Mouse (Mus musculus): Measurements from ENCODE around the gene Cyp27b1.
A peak's percentile ranks its signal among the peaks of the same experiment; 100 is the strongest.
"Not testable (repeated sequence)": the region's sequence is repeated elsewhere in the genome, so short reads cannot be mapped to it uniquely, and the experiment has no call there.

Gene Cyp27b1

DNA sequence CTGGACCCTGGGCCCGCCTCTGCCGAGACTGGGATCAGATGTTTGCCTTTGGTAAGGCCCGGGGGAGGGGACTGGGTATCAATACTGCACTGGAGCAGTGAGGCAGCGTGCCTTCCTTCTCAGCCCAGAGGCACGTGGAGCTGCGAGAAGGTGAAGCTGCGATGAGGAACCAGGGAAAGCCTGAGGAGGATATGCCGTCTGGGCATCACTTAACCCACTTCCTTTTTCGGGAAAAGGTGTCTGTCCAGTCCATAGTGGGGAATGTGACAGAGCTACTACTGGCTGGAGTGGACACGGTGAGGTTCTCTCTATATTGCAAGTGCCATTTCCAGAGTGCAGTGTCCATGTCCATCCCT is 2.0 kb downstream of the Cyp27b1 start:
- no peak for DNase-seq

DNA sequence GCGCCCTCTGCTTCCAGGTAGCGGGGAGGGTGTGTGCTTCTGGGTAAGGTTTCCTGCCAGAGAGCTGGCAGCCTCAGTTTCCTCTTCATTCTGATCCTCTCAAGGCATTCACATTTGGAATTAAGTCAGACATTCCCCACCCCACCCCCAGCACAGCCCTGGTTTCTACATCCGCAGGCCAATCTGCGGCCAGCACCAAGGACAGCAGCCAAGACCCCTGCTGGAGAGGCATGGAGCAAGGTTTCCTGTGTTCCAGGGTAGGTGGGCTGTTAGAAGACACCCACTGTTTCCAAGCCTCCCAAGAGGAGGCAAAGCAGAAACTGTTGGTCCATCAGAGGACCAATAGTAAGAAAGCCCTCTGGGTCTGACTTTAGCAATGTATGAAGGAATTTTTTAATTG is 6.6 kb downstream of the Cyp27b1 start:
- DNase-seq, result no peak

DNA sequence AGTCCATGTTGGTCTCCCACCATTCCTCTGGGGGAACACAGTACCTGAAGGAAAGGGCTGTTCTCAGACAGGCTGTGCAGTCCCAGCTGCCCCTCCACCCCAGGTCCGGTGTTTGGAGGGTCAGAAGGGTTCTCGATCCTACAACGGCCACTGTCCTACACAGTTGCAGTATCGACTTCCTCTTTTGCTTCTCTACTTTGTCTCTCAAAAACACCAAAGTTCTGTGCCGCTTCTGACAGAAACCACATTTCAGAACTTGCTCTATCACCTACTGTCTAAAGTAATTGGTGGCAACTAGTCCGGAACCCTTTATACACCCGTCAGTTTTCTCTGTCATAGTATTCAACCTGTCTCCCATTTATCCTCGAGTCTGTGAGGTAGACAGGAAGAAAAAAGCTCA is 7.4 kb downstream of the Cyp27b1 start:
- no peak for DNase-seq

DNA sequence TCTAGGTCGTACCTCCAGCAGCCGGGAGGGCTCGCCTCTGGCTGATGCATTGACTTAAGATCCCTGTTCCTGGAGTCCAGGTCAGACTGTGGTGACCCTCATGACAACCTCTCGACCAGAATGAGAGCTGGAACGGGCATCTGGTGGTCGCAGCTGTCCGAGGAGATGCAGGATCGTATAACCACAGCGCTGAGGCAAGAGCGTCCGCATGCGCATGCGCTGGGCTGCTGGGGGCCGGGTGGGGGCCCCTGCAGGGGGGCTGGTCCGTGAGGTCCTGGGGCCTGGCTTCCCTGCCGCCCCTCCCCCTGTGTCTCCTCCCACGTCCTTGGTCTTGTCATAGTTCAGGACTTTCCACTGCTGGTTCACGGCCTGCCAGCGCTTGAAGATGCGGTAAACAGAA is 8.4 kb downstream of the Cyp27b1 start:
- DNase-seq, result no peak

DNA sequence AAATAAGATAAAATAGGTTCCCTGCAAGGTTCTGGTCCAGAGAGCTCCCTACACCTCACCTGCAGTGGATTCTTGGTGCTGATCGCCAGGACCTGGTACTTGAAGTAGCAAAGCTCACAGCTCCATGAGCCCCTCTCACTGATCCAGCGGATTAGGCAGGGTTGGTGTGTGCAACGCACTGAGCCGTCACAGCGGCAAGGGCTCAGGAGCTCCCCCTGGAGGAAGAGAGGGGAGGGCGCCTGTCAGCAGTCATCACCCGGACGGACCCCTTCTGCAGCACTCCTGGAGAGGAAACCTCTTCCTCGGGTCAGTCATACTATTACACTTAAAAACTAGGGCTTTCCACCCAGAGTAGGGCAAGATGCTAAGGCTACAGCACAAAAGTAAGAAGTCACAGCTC is 10.1 kb downstream of the Cyp27b1 start:
- DNase-seq, result peak; percentile 81 to 83

DNA sequence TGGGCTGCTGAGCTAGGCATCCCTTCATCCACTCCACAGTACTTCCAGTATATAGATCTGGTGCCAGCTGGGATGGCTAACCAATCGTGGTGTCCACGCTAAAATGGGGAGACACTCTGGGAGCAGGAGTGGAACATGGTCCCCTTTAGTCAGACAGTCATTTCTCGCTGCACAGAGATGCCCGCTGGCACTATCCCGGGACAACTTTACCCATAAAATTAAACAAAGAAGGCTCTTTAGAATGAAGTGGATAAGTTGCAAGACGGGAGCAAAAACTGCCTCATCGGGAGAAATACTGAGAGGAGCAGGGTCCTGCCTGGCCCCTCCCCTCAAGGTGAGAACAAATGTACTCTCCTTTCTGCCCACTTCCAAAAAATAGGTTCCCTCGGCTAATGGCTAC is 10.7 kb downstream of the Cyp27b1 start:
- no peak for DNase-seq

DNA sequence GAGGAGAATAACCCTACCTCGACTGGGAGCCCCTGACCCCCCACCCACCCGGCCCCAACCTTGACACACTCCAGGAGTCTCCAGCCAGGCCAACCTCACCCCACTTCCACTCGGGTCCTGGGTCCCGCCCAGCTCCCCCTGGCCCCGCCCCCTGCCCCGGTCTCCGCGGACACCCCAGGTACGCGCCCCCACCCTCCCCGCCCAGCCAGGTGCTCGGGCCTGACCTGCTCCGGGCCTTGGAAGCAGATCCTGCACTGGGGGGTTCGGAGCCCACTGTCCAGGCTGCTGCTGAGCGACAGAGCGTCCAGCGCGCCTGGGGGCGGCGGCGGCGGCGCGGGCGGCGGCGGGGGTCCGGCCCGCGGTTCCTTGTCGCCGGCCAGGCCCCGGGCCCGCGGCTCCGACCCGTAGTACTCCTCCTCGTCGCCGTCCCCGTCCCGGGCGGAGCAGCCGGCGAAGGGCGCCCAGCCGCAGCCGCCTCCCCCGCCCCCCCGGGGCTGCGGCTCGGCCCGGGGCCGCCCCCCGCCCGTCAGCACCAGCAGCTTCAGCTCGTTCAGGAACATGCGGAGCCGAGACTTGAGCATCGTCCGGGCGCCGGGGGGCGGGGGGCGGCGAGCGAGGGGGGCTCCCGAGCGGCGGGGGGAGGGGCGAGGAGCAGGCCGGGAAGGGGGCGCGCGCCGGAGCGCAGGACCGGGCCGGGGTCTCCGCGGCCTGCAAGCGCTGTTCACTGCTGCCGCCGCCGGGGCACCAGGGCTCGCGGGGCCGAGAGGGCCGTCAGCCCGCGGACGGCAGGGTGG is 11.3 kb downstream of the Cyp27b1 start:
- DNase-seq, result peak in 1 of 2 experiments; percentile 57

DNA sequence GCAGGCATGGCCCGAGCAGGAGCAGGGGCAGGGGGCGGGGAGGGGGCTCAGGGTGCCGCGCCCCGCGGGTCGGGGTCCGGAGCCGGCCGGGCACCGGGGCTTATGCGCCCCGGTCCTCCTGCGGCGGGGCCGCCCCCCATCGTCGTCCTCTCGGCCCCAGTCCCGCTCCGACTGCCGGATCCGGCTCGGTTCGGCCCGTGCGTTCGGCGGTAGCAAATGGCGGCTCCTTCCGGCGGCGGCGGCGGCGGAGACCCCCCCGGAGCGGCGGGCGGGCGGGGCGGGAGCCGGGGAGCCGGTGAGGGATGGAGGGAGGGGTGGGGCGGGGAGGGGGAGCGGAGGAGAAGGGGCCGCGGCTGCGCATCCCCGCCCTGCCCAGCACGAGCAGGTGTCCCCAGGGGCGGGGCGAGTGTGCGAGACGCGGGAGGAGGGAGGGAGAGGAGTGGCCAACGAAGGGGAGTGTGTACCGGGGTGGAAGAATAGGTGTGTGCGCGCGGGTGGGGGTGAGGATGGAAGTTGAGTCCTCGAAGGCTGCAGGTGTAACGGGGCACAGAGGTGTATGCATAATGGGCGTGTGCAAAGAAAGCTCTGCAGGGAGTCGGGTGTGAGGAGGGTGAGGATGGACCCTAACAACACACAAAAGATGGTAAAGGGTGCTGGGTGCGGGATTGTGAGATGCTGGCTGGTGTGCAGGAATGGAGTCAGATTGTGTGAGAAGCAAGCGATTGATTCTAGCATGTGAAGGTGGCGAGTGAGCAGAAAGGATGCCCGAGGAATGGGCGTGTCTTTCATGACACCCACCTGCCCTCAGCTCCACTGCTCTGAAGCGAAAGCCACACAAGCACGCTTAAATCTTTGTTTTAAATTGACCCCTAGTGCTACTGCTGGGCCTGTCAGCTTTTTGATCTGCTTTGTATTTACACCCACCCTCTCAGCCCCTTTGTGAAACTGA is 12.2 kb downstream of the Cyp27b1 start, which contains the start of gene March9:
Gene March9 (minus strand): TSS at position 217 of the 949 bp plus-strand sequence.
- peak; percentile 85 to 95 for DNase-seq

DNA sequence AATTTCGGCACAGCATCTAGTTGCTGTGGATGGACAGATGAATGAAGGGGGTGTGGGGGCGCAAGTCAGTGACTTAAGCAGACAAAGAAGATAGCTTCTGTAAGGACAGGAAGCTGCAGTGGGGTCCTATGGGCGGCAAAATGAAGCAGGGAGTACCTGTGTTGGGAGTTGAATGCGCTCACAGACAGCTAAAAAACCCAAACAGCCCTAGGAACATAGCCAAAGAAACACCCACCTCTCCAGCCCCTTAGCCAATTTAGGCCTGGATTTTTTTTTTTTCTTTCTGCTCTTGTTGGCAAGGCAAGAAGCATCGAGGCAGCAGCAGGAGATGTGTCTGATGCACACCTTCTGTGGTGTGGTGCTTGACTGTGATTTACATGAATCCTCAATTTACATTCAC is 13.0 kb downstream of the Cyp27b1 start:
- DNase-seq, result peak in 1 of 2 experiments; percentile 30

DNA sequence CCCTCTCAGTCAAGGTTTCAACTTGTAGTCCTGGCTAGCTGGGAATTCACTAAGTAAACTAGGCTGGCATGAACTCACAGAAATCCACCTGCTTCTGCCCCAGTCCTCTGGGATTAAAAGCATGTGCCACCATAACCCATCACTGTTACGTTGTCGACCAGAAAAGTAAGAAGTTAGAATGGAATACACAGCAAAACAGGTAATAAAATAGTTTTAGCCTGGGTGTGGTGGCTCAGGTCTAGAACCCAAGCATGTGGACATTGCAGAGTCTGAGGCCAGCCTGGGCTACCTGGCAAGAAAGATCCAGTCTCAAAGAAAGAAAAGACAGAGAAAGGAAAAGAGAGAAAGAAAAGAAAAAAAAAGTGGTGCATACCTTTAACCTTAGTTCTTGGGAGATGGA is 13.5 kb downstream of the Cyp27b1 start:
- DNase-seq, result no peak

DNA sequence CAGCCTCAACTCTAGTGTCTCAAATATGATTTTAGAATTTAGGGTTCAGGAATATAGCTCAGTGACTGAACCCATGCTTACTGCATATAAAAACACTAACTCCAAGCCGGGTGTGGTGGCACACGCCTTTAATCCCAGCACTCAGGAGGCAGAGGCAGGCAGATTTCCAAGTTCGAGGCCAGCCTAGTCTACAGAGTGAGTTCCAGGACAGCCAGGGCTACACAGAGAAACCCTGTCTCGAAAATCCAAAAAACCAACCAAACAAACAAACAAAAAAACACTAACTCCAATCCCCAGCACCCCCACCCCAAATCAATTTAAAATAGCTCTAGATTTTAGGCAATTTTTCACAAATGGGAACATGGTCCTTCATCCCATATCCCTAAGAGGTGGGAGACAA is 14.1 kb downstream of the Cyp27b1 start:
- DNase-seq, result not testable (repeated sequence)

DNA sequence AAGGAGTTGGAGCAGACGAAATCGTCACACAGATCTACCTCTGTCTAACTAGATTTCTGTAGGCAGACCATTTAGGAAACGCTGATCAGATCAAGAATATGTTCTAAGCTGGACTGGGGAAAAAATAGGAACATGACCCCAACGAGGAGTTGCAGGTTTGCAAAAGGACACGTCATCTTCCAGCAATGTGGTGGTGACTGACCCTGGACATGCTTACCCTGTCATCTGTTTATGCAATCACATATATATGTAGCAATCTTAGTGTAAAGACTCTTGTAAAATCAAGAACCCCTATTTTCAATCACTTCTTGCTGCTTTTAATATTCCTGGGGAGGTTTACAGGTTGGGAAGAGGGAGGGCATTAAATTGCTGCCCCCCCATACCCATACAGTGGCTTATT is 14.5 kb downstream of the Cyp27b1 start:
- no peak for DNase-seq

DNA sequence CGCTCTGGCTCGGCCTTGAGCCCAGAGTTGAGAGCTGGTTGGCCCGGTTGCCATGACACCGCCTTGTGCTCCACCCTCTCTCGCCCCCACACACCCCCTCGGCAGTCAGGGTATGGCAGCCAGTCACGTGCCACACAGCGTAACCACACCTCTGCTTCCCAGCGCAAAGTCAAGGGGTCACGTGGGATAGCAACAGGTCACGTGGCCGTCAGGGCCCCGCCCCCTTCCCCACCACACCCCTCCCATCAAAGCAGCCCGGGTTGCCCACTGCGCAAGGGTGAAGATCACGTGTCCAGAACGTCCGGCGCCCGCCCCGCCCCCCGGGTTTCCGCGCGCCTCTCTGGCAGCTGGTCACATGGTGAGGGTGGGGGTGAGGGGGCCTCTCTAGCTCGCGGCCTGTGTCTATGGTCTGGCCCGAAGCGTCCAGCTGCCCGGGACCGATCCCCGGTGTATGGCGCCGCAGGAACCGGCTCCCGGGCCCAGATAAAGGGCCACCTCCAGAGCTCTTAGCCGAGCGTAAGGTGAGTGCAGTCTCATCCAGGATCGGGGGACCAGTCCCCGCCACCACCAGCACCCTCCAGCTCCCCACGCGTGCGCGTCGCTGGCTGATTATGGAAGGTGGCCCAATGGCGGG is 15.3 kb downstream of the Cyp27b1 start, which contains the start of gene Cdk4:
Gene Cdk4 (plus strand): TSS at position 296 of the 634 bp plus-strand sequence.
- peak; percentile 98 to 99 for DNase-seq

DNA sequence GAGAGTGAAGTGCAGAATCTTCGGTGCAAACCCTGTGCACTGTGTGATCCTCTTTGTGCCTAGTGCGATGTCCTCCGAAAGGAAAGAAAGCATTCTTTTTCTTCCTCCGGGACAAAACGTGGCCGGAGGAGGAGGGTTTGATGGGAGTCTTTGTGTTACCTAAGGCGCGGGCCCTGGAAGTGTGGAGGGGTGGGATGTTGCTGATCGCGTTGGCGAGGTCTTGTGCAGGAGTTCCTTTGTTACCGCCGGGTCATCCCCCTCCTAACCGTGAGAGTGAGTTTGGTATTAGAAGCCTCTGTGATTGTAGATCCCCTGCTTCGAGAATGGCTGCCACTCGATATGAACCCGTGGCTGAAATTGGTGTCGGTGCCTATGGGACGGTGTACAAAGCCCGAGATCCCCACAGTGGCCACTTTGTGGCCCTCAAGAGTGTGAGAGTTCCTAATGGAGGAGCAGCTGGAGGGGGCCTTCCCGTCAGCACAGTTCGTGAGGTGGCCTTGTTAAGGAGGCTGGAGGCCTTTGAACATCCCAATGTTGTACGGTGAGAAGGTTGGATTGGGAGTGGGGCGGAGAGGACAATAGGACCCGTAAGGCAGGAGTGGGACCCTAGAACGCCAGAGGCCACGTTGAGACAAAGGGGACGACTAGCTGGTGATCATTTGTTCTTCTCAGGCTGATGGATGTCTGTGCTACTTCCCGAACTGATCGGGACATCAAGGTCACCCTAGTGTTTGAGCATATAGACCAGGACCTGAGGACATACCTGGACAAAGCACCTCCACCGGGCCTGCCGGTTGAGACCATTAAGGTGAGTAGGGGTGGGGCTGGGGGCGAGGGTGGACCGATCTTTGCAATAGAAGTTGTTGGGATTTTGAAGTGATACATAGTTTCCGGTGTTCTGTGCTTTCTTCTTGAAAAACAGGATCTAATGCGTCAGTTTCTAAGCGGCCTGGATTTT is 16.1 kb downstream of the Cyp27b1 start:
- peak in 1 of 2 experiments; percentile 50 for DNase-seq

DNA sequence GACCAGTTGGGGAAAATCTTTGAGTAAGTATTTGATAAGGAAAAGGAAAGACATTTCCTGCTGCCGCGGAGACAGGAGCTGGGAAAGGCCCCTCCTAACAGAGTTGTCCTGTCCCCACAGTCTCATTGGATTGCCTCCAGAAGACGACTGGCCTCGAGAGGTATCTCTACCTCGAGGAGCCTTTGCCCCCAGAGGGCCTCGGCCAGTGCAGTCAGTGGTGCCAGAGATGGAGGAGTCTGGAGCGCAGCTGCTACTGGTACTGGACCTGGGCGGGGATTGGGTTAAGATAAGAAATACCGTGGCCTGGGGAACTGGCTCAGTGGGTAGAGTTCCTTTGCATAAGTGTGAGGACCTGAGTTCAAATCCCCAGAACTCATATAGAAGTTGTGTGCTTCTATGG is 17.9 kb downstream of the Cyp27b1 start:
- DNase-seq, result peak in 1 of 2 experiments; percentile 73

DNA sequence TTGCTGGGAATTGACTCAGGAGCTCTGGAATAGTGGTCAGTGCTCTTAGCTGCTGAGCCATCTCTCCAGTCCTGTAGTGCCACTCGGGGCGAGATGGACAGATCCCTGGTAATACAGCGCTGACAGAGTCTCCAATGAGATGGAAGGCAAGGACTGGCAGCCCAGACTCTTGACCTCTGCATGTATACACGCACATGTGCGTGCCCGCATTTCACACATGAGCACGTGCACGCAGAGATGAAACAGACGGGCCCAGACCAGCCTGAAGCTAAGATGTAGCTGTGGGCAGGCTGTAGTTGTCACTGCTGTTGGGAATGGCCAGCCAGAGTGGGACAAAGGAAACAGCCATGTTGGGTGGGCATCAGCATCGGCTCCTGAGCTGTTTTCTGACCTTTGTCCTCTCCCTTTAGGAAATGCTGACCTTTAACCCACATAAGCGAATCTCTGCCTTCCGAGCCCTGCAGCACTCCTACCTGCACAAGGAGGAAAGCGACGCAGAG is 18.5 kb downstream of the Cyp27b1 start:
- no peak for DNase-seq

DNA sequence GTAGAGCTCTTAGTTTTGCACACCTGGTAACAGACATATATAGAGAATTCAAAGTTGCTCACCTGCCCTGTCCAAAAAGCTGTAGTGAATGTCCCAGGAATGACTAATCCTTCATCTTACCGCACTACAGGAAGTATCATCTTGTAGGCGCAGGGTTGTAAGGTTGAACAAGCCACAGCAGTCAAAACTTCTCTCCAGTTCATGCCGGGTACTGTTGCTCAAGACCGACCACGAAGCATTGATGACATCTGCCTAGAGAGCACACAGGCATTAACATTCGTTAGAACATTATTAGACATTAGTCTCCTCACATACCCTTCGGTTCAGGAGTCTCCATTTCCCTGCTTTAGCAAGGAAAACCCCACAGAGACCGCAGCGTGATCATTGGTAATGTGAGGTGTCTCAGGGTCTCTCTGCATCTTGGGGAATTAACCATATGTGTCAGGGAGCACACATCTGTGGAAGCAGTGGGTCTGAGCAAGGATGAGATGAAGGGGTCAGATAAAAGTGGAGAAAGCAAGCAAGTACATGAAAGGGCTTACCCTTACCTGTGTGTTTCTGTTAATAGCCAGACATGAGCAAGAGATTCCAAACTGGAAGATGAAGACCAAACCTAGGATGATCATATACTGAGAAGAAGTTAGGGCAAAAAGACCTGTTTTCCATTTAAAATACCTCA is 20.4 kb downstream of the Cyp27b1 start:
- no peak for DNase-seq

DNA sequence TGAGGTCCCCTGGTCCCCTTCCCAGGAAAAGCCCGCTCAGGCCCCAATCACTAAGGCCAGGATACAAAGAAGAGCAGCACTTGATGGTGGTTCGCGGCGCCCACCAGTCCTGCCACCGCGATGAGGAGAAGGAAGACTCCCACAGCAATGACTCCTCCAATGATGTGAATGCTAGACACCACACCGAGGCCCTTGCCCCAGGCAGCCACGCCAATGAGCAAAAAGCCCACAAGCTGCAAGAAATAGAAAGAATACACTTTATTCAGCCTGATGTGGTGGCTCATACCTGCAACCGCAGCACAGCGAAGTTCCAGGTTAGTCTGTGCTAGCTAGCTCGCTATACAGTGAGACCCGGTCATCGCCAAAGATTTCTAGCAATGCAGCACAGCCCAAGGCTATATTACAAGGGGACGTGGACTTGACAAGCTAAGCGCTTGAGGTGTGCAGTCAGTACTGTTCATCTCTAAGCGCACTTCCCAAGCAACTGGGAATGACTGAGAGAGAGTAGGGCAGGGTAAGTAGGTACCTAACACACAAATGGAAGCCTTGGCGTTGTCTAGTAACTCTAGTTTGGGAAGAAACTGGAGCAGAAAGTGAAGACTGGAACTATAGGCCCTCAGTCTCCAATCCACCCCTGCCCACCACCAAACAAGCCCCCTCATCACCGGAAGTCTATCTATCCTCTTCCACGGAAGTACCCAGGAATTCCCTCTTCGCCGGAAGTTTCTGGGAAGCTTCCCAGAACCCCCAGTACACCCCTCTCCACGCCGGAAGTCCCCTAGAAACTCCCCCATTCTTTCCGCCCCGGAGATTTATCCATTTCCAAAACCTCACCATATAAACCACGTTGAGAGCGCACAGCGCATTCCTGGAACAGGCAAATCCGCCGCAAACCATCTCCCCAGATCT is 21.5 kb downstream of the Cyp27b1 start:
- no peak for DNase-seq

DNA sequence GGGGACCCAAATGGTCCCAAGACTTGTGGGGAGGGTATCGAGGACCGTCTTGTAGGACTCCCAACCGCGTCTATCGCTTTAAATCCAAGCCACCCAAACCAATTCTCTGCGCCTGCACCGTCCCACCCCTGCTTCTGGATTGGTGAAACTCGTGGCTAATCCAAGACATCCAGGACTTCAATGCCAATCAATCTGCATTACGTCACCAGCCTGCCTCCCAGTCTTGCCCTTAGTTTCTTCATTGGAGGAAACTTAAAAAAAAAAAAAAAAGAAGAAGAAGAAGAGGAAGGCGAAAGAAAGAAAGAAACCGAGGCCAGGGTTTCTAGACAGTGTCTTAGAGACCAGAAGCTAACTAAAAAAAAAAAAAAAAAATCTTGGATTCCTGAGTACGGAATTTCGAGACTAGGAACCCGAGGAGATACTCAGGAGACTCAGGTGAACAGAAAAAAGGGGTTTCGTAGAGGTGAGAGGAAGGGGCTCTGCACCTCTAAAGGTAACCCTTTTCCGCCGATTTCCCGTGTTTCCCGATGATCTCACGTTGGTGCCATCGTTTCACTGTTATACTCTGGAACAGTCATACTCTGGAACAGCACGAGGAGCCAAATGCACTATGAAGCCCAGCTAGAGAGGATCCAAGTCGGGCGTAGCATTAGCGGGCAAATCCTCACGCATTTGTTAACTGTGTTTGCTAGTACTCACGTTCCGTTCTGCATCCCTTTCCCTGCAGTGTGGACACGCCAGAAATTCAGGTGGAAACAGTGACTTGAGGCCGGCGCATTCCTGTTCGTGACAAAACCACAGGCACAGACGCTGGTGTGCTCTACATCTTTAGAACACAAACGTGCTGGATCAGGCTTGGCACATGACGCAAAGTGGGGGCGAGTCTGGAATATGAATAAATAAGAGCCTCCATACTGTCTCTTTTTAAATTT is 22.4 kb downstream of the Cyp27b1 start, which contains the start of gene Tspan31:
Gene Tspan31 (minus strand): TSS at position 75 of the 932 bp plus-strand sequence.
- peak; percentile 96 to 97 for DNase-seq
